In the genomic region with DNA sequence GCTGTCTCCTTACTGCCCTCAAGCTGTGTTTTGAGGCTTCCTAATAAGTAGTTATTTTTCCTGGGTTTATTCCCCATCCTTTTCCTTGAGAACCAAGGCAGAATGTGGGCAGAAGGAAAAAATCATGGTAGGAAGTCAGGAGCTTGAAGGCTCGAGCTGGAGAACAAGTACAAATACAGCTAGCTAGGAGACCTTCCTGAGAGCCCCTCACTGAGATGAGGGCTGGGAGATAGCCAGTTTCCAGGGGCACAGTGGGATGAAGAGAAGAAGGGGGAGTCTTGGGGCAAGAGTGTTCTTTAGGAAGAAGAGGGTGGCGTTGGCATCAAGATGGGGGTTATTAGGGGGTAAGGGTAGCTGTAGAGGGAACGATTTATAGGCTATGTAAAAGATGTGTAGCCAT, we compare ENCODE assay signal across 17 mouse cellular contexts. TPM values are rescaled to one million over a fixed set of nuclear protein-coding genes. Genes with fewer than 3 reads are reported as not detected.
A peak's percentile ranks its signal among the peaks of the same experiment; 100 is the strongest.
DNase-seq lines count a peak whose midpoint lies in the region; ATAC-seq lines count a peak whose summit lies in the region.
"Had no signal": no experiment of that assay in that cellular context is flagged by ENCODE, and none has a peak within 500 bp of the region (broad histone marks: within the 10 kb centered on the region; RNA-seq: fewer than 3 reads in every experiment).

No protein-coding gene starts in this region.

- no peak for DNase-seq in forebrain, embryonic 10.5 days (ENCODE audit: extremely low spot score, low spot score)
- no peak for DNase-seq in forebrain, embryonic 14.5 days (ENCODE audit: low spot score)
- DNase-seq in Muller cell, postnatal 12 days (ENCODE audit: inconsistent ontology term), result no peak
- DNase-seq in right cerebral cortex, adult 18-20 months, result no peak
- DNase-seq in spleen, postnatal 10 days (ENCODE audit: low spot score in 2 of 2), result no peak
- DNase-seq: gastrocnemius, postnatal 14 days; layer of hippocampus, adult 9-11 months; right cerebral cortex, postnatal 25 days had no signal

- peak overlapping the region; percentile 35; the same call in 1 of the 2 replicates for H3K9ac ChIP-seq in forebrain, embryonic 13.5 days
- H3K9ac ChIP-seq in forebrain, embryonic 14.5 days (ENCODE audit: low read length), result peak overlapping the region; percentile 94; the same call in 1 of the 2 replicates
- peak overlapping the region; percentile 36; the same call in 1 of the 2 replicates for H3K9ac ChIP-seq in hindbrain, embryonic 12.5 days
- peak overlapping the region; percentile 68; the same call in 1 of the 2 replicates for H3K9ac ChIP-seq in midbrain, embryonic 15.5 days
- H3K9ac ChIP-seq: heart, embryonic 13.5 days; kidney, embryonic 15.5 days had no signal

- no peak for ATAC-seq in forebrain, embryonic 13.5 days
- no peak for ATAC-seq in forebrain, embryonic 14.5 days
- no peak for ATAC-seq in hindbrain, embryonic 12.5 days (ENCODE audit: low FRiP score)
- ATAC-seq in midbrain, embryonic 15.5 days (replicated peaks), result no peak
- ATAC-seq: CD4-positive, CD25-positive, alpha-beta regulatory T cell, adult 4 months; inflammation-experienced regulatory T-cells, adult 6 months had no signal

- H3K27me3 ChIP-seq in forebrain, embryonic 13.5 days, result no peaks in the 10 kb centered on the region
- H3K27me3 ChIP-seq in forebrain, embryonic 10.5 days (ENCODE audit: poor library complexity, severe bottlenecking), result no peaks in the 10 kb centered on the region
- H3K27me3 ChIP-seq in forebrain, embryonic 14.5 days (replicated peaks; ENCODE audit: control insufficient read depth, insufficient read depth, low read length), result no peaks in the 10 kb centered on the region
- no peaks in the 10 kb centered on the region for H3K27me3 ChIP-seq in hindbrain, embryonic 12.5 days
- H3K27me3 ChIP-seq in midbrain, embryonic 15.5 days (replicated peaks), result no peaks in the 10 kb centered on the region
- H3K27me3 ChIP-seq: heart, embryonic 13.5 days; kidney, embryonic 15.5 days had no signal

- peaks cover 34% of the 10 kb centered on the region for H3K4me1 ChIP-seq in forebrain, embryonic 13.5 days
- peaks cover 23% of the 10 kb centered on the region for H3K4me1 ChIP-seq in forebrain, embryonic 10.5 days
- H3K4me1 ChIP-seq in forebrain, embryonic 14.5 days (ENCODE audit: control insufficient read depth, insufficient read depth, low read length), result peaks cover 10% of the 10 kb centered on the region
- peaks cover 20% of the 10 kb centered on the region; the same call in 1 of the 2 replicates for H3K4me1 ChIP-seq in hindbrain, embryonic 12.5 days
- peaks cover 25% of the 10 kb centered on the region for H3K4me1 ChIP-seq in midbrain, embryonic 15.5 days

- peak overlapping the region; percentile 66 for H3K4me2 ChIP-seq in forebrain, embryonic 13.5 days
- peak overlapping the region; percentile 55 for H3K4me2 ChIP-seq in forebrain, embryonic 14.5 days (ENCODE audit: low read length)
- H3K4me2 ChIP-seq in hindbrain, embryonic 12.5 days (replicated peaks), result peak overlapping the region; percentile 58
- peak overlapping the region; percentile 56 for H3K4me2 ChIP-seq in midbrain, embryonic 15.5 days
- H3K4me2 ChIP-seq: heart, embryonic 13.5 days; kidney, embryonic 15.5 days had no signal

- H3K36me3 ChIP-seq in forebrain, embryonic 13.5 days (ENCODE audit: poor library complexity, severe bottlenecking), result no peaks in the 10 kb centered on the region
- H3K36me3 ChIP-seq in forebrain, embryonic 10.5 days (replicated peaks), result no peaks in the 10 kb centered on the region
- no peaks in the 10 kb centered on the region for H3K36me3 ChIP-seq in forebrain, embryonic 14.5 days (ENCODE audit: control insufficient read depth, insufficient read depth, low read length)
- no peaks in the 10 kb centered on the region for H3K36me3 ChIP-seq in hindbrain, embryonic 12.5 days
- H3K36me3 ChIP-seq in midbrain, embryonic 15.5 days (replicated peaks), result no peaks in the 10 kb centered on the region
- H3K36me3 ChIP-seq: heart, embryonic 13.5 days; kidney, embryonic 15.5 days had no signal

- H3K9me3 ChIP-seq in forebrain, embryonic 13.5 days (replicated peaks), result no peaks in the 10 kb centered on the region
- H3K9me3 ChIP-seq in forebrain, embryonic 10.5 days, result no peaks in the 10 kb centered on the region
- H3K9me3 ChIP-seq in forebrain, embryonic 14.5 days (replicated peaks; ENCODE audit: control insufficient read depth, low read length), result no peaks in the 10 kb centered on the region
- no peaks in the 10 kb centered on the region for H3K9me3 ChIP-seq in hindbrain, embryonic 12.5 days (replicated peaks)
- H3K9me3 ChIP-seq in midbrain, embryonic 15.5 days, result no peaks in the 10 kb centered on the region
- H3K9me3 ChIP-seq: heart, embryonic 13.5 days; kidney, embryonic 15.5 days had no signal

- H3K27ac ChIP-seq in forebrain, embryonic 13.5 days, result no peak overlapping the region
- no peak overlapping the region for H3K27ac ChIP-seq in forebrain, embryonic 10.5 days
- H3K27ac ChIP-seq in forebrain, embryonic 14.5 days (ENCODE audit: low read depth, low read length), result no peak overlapping the region
- no peak overlapping the region for H3K27ac ChIP-seq in hindbrain, embryonic 12.5 days
- H3K27ac ChIP-seq in midbrain, embryonic 15.5 days, result peak overlapping the region; percentile 83; the same call in 1 of the 2 replicates
- H3K27ac ChIP-seq: heart, embryonic 13.5 days; kidney, embryonic 15.5 days; macrophage had no signal

- peak overlapping the region; percentile 50 for H3K4me3 ChIP-seq in forebrain, embryonic 13.5 days
- H3K4me3 ChIP-seq in forebrain, embryonic 10.5 days, result no peak overlapping the region
- peak overlapping the region; percentile 48 for H3K4me3 ChIP-seq in forebrain, embryonic 14.5 days (ENCODE audit: low read depth, low read length)
- peak overlapping the region; percentile 53 for H3K4me3 ChIP-seq in hindbrain, embryonic 12.5 days
- H3K4me3 ChIP-seq in midbrain, embryonic 15.5 days, result peak overlapping the region; percentile 44
- H3K4me3 ChIP-seq: heart, embryonic 13.5 days; kidney, embryonic 15.5 days; myocyte had no signal

- WGBS in forebrain, embryonic 13.5 days, result 85% methylated on average over 3 of the region's 3 CpGs
- 85% methylated on average over 3 of the region's 3 CpGs for WGBS in forebrain, embryonic 10.5 days
- WGBS in forebrain, embryonic 14.5 days, result 85% methylated on average over 3 of the region's 3 CpGs
- 78% methylated on average over 3 of the region's 3 CpGs for WGBS in hindbrain, embryonic 12.5 days
- WGBS in midbrain, embryonic 15.5 days, result 74% methylated on average over 3 of the region's 3 CpGs

RNA-seq across cellular contexts. Expression of a gene that starts 56.1 kb away (rescaled TPM):
- polyA plus RNA-seq in forebrain, embryonic 13.5 days (2015; fragmentation: Nextera tagmentation; extraction: Ambion mirVana), result 102 and 104 TPM in 2 replicates
- 44.1 and 50.0 TPM in 2 replicates for polyA plus RNA-seq in forebrain, embryonic 10.5 days (2016; fragmentation: Nextera tagmentation; extraction: Ambion mirVana)
- 131 and 140 TPM in 2 replicates for polyA plus RNA-seq in forebrain, embryonic 14.5 days (2014; fragmentation: Nextera tagmentation; extraction: Ambion mirVana)
- polyA plus RNA-seq in hindbrain, embryonic 12.5 days (2016; fragmentation: Nextera tagmentation; extraction: Ambion mirVana), result 110 and 111 TPM in 2 replicates
- polyA plus RNA-seq in midbrain, embryonic 15.5 days (2015; fragmentation: Nextera tagmentation; extraction: Ambion mirVana), result 147 and 156 TPM in 2 replicates

Comparison
In these comparisons a context has a peak if more than half of its experiments do, and no peak if none do; other contexts are left out.
1. H3K9ac ChIP-seq: peak in every context shown above with its lines; median percentile 94 in forebrain, embryonic 14.5 days; 68 in midbrain, embryonic 15.5 days; 36 in hindbrain, embryonic 12.5 days; 35 in forebrain, embryonic 13.5 days.